Mouse (Mus musculus) heart, postnatal 0 days (tissue): ENCODE data around the gene Klhl13. TPM values are rescaled to one million over a fixed set of nuclear protein-coding genes. Genes with fewer than 3 reads are reported as not detected.

Experiments used
- ATAC-seq: fragments of 200-750 bp; cut with Nextera tagmentation; 2 replicates; pipeline ENCODE4 v1.8.0; 2017; ENCODE audit warnings: low read depth, moderate number of reproducible peaks, moderate library complexity; ENCODE audit not compliant: insufficient read depth
- DNase-seq: peaks from one replicate; pipeline ENCODE4 v3.0.0-alpha.2; 2016; ENCODE audit warnings: low spot score
- H3K27ac ChIP-seq: fragments of 300-500 bp; sonication (generic); 2 replicates; pipeline ENCODE4 v1.5.1; 2014; ENCODE audit warnings: low read depth, mild to moderate bottlenecking
- H3K27me3 ChIP-seq: fragments of 300-500 bp; sonication (generic); 2 replicates; pipeline ENCODE4 v1.6.1; 2014; ENCODE audit warnings: low read length, mixed read lengths; ENCODE audit not compliant: control insufficient read depth, insufficient read depth
- H3K36me3 ChIP-seq: fragments of 300-500 bp; sonication (generic); replicated peaks from 2 replicates; pipeline ENCODE4 v1.6.1; 2014; ENCODE audit warnings: low read length, mixed read lengths; ENCODE audit not compliant: control insufficient read depth, insufficient read depth
- H3K4me1 ChIP-seq: fragments of 300-500 bp; sonication (generic); 2 replicates; pipeline ENCODE4 v1.6.1; 2014; ENCODE audit warnings: antibody characterized with exemption; ENCODE audit not compliant: control insufficient read depth, insufficient read depth
- H3K4me2 ChIP-seq: fragments of 300-500 bp; sonication (generic); 2 replicates; pipeline ENCODE4 v1.6.1; 2014; ENCODE audit warnings: low read depth, mild to moderate bottlenecking, low read length, moderate library complexity
- H3K4me3 ChIP-seq: fragments of 300-500 bp; sonication (generic); 2 replicates; pipeline ENCODE4 v1.5.1; 2014; ENCODE audit warnings: low read depth, low read length
- H3K9ac ChIP-seq: fragments of 300-500 bp; sonication (generic); replicated peaks from 2 replicates; pipeline ENCODE4 v1.6.1; 2014; ENCODE audit warnings: low read depth, low read length, mixed read lengths
- H3K9me3 ChIP-seq: fragments of 300-500 bp; sonication (generic); replicated peaks from 2 replicates; pipeline ENCODE4 v1.6.1; 2016; ENCODE audit warnings: low read length; ENCODE audit not compliant: control insufficient read depth
- CTCF ChIP-seq: IDR thresholded peaks from 2 replicates; pipeline ENCODE4 v1.5.1; 2016; ENCODE audit warnings: antibody characterized with exemption, control low read depth, low read depth
- EP300 ChIP-seq: IDR thresholded peaks from 2 replicates; pipeline ENCODE4 v1.6.1; 2016; ENCODE audit warnings: antibody characterized with exemption, low read depth
- WGBS: fragments of 180-500 bp; shearing (Covaris S2); extraction: QIAGEN DNeasy Blood & Tissue Kit; methylation state at CpG from one replicate; pipeline ENCODE4 v1.1.7; 2014; 5-methylcytosine and 5-hydroxymethylcytosine counted together
- polyA plus RNA-seq: library from polyadenylated mRNA; unstranded; fragments of >200 nt; fragmentation: Nextera tagmentation; extraction: Ambion mirVana; gene quantifications from 2 replicates; pipeline ENCODE4 v1.2.1, GENCODE M21; 2015
- total RNA-seq: library from RNA; depleted of rRNA; stranded (reverse); fragments of >200 nt; gene quantifications from 2 replicates; pipeline ENCODE4 v1.2.3, GENCODE M21; 2014; ENCODE audit warnings: low replicate concordance

Gene Klhl13
- total and polyA plus RNA-seq, 2 experiments from 2014 or later, result 34.9 to 76.3 TPM

- Histone ChIP-seq H3K9ac (no peak overlapping the region), H3K27ac (no peak overlapping the region), H3K4me3 (no peak overlapping the region), H3K4me2 (no peak overlapping the region), H3K9me3 (no peaks in the 10 kb centered on the region), H3K27me3 (no peaks in the 10 kb centered on the region), H3K36me3 (no peaks in the 10 kb centered on the region), H3K4me1 (no peaks in the 10 kb centered on the region)
- 56% methylated on average over 1 of the region's 1 CpGs for WGBS
- TF ChIP-seq CTCF, result 0 out of 2 replicates have a peak, but pooled peaks have one; percentile 1
- no peak for TF ChIP-seq EP300
- DNase-seq, result no peak
- ATAC-seq, result no peak
These were observed 14.8 kb downstream of the Klhl13 start for GRCm38 (mm10) chrX:23350083-23350482.

- Histone ChIP-seq H3K27me3 (no peaks in the 10 kb centered on the region), H3K36me3 (no peaks in the 10 kb centered on the region), H3K9ac (no peak overlapping the region), H3K4me3 (no peak overlapping the region), H3K4me1 (no peaks in the 10 kb centered on the region), H3K4me2 (no peak overlapping the region), H3K9me3 (no peaks in the 10 kb centered on the region), H3K27ac (no peak overlapping the region)
- ATAC-seq, result no peak
- DNase-seq, result no peak
- WGBS, result 52% methylated on average over 1 of the region's 1 CpGs
- TF ChIP-seq EP300, result no peak
- peak; percentile 40 for TF ChIP-seq CTCF
These were observed 36.8 kb downstream of the Klhl13 start for GRCm38 (mm10) chrX:23328116-23328515.

DNA sequence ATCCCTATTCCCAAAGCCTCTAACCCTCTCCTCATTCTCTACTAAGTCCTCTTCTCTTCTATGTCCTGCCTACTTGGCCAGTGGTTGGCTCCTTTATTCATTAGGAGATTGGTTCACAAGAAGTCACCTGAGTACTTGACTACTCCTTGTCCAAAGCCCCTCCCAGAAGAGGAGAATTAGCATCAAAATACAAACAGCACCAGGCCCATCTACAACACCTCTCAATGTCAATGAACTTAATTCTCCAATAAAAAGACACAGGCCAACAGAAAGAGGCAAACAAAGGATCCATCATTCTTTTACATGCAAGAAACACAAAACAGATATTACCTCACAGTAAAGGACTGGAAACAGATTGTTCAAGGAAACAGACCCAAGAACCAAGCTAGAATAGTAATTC is 46.0 kb downstream of the Klhl13 start:
- ATAC-seq, result no peak
- no peak for TF ChIP-seq EP300
- no peak for TF ChIP-seq CTCF
- DNase-seq, result no peak

GRCm38 (mm10) chrX:23295952-23296598 is 68.8 kb downstream of the Klhl13 start:
- Histone ChIP-seq H3K36me3 (no peaks in the 10 kb centered on the region), H3K4me3 (no peak overlapping the region), H3K9me3 (no peaks in the 10 kb centered on the region), H3K4me2 (no peak overlapping the region), H3K9ac (no peak overlapping the region), H3K27ac (no peak overlapping the region), H3K4me1 (no peaks in the 10 kb centered on the region), H3K27me3 (no peaks in the 10 kb centered on the region)
- ATAC-seq (no peak), DNase-seq (peak; percentile 14)
- 35% methylated on average over 5 of the region's 5 CpGs for WGBS
- no peak for TF ChIP-seq EP300
- TF ChIP-seq CTCF, result peak; percentile 50

More for the DNA sequence above, 46.0 kb downstream of the Klhl13 start:
- no peaks in the 10 kb centered on the region for H3K9me3 ChIP-seq
- no peak overlapping the region for H3K9ac ChIP-seq
- H3K4me3 ChIP-seq, result no peak overlapping the region
- no peaks in the 10 kb centered on the region for H3K4me1 ChIP-seq
- no peaks in the 10 kb centered on the region for H3K36me3 ChIP-seq
- no peak overlapping the region for H3K27ac ChIP-seq
- H3K27me3 ChIP-seq, result no peaks in the 10 kb centered on the region
- no peak overlapping the region for H3K4me2 ChIP-seq

DNA sequence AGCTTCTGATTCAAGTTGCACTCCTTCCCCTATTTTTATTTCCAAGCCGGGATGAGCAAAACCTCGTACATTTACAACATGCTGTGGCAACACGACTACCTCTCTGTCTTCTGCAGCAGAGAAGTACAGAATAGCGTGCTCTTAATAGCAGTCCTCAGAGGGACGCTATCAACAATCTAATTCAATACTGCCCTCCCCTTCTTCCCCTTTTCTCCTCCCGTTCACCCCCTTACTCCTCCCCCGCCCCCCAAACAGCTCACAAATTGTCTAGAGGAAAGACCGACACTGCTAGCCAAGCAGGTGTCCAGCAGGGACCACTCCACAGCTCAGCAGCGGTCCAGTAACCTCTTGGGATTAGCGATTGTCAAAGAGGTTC is 79.5 kb downstream of the Klhl13 start:
- 33% methylated on average over 10 of the region's 10 CpGs for WGBS
- H3K9me3 ChIP-seq, result no peaks in the 10 kb centered on the region
- H3K27me3 ChIP-seq, result no peaks in the 10 kb centered on the region
- no peaks in the 10 kb centered on the region for H3K36me3 ChIP-seq
- H3K4me2 ChIP-seq, result peak overlapping the region; percentile 50
- no peak overlapping the region for H3K9ac ChIP-seq
- peak overlapping the region; percentile 58 for H3K27ac ChIP-seq
- no peak for DNase-seq
- ATAC-seq, result no peak
- H3K4me3 ChIP-seq, result peak overlapping the region; percentile 32
- H3K4me1 ChIP-seq, result no peaks in the 10 kb centered on the region
- TF ChIP-seq CTCF, result no peak
- no peak for TF ChIP-seq EP300
